Mouse (Mus musculus) granulocyte monocyte progenitor cell, adult 5-6 weeks (primary cell): ENCODE results near the gene Serinc2. TPM values are rescaled to one million over a fixed set of nuclear protein-coding genes. Genes with fewer than 3 reads are reported as not detected.

ENCODE experiments used
- ATAC-seq: replicated peaks from 2 replicates; pipeline ENCODE4 v1.8.0; 2016; ENCODE audit warnings: mild to moderate bottlenecking, moderate TSS enrichment, inconsistent platforms; ENCODE audit not compliant: poor library complexity, severe bottlenecking
- total RNA-seq, 2 experiments: library from RNA; stranded (forward) in 1 of 2; stranded (reverse) in 1 of 2; fragments of 200-712, 200-1000 nt in 1 of 2; fragments of >200 nt in 1 of 2; fragmentation: Nextera tagmentation in 1 of 2; gene quantifications; 2 replicates each; pipeline ENCODE4 v1.2.3; 2014 to 2017

Gene Serinc2
- total RNA-seq, 2 experiments from 2014 or later, result not detected

DNA sequence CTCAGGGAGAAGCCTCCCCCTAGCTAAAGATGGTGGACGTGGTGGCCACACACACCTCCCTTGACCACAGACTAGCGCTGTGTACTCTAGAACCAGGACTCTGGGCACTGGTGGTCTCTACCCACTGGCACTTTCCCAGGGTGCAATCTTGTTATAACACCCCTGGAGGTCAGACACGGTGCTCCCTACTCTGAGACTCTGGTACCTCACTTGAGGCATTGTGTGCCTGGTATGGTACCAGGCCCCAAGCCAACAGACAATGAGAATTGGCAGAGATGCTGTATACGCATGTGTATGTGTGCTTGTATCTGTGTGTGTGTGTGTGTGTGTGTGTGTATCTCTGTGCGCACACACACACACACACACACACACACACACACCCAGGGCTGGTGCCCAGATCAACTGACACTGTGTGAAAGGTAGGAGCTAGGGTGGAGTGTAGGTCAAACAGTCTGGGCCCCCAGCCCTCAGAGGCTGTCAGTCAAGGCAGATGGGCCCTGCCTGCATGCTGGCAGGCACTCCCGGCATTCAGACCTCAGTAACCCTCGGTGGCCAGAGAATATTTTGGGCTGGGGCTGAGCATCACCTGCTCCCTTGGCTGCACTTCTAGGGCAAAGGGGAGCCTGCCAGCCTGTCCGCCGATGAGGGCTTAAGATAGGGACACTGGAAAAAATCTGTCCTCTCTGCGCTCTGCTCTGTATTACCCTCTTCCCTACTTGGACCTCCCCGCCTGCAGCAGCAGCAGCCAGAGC is 20.0 kb upstream of the Serinc2 start:
- no peak for ATAC-seq

DNA sequence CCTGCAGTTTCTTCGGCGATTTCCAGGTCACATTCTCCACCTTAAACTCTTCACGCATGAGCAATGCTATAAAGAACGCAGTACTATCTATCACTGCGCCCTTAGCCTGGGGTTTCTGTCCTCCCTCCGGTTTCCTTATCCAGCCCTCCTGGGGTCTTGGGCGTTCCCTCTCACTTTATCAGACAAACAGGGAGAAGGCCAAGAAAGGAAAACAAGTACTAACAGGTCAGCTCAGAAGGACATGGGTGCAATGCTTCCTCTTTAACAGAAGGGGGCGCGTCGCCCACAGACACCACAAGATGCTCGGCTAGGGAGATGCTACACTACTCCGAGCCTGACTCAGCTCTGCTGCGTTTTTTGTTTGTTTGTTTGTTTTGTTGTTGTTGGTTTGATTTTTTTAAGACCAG is 18.1 kb upstream of the Serinc2 start:
- ATAC-seq, result peak; percentile 66

DNA sequence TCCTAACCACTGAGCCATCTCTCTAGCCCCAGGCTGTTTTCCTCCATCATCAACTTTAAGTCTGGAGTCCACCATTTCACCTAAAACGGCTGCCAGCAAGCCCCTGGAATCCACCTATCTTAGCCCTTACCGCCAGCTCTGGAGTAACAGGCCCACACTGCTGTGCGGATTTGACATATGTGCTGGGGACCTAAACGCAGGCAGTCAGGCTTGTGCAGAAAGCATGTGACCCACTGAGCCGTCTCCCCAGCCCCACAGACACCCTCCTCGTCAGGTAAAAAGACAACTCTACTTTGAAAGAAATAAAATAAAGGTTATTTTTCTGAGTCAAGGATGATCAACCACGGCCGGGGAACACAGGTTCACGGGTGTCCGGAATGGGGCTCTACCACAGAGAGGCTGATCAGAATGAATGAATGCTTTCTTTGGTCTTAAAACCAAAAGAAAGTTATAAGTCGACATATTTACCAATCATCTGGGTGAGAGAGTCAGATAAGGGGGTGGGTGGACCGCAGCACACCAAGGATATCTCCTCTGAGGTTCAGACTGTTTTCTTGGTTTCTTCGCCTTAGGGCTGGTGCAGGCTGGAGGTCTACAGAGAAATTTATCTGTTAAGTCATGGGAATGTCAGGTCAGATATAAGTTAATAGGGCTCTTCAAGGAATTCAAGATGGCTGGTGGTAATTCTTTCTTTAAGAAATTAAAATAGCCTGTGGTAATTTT is 17.4 kb upstream of the Serinc2 start:
- no peak for ATAC-seq

DNA sequence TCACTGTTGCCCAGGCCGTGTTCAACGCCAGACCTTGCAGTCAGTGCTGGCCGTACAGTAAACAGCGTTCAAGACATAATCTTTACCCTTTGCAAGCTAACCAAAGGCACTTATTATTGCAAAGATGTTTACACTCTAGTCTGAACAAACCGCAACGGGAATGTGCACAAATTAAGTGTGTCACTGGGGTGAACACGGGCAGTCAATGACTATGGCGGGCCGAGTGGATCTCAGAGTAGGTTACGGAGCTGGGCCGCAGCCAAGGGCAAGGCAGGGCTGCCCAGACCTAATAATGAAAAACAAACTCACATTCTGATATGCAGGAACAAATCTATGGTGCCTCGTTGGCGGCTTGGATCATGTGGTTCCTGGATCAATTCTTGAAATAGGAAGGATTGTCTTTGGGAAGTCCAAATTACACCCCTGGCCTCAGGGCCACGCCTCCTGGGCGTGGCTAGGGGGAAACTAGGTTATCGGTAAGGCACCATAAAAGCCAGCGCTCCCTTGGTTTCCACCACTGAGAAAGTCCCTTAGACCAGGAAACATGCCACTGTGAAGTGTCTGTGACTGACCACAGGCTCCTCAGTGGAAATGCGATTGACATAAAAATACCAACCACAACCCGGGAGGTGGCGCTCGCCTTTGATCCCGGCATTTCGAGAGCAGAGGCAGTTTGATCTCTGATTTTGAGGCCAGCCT is 16.2 kb upstream of the Serinc2 start:
- ATAC-seq, result peak; percentile 19

DNA sequence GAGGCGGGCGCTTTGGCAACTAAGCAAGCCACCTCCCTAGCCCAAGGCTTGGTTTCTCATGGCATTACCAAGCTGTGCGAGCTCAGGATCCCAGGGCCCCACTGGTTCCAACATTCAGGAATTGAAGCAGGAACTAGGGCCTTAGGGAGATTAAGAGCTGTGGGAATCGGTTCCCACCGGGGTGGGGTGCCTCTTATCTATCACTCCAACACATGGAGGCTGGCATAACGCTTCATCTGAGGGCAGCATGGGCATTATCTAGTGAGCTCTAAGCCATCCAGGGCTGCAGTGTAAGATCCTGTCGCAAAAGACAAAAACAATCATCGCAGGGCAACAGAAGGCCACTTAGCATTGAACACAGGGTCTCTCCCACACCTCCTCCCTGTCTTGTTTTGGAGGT is 15.5 kb upstream of the Serinc2 start:
- no peak for ATAC-seq

DNA sequence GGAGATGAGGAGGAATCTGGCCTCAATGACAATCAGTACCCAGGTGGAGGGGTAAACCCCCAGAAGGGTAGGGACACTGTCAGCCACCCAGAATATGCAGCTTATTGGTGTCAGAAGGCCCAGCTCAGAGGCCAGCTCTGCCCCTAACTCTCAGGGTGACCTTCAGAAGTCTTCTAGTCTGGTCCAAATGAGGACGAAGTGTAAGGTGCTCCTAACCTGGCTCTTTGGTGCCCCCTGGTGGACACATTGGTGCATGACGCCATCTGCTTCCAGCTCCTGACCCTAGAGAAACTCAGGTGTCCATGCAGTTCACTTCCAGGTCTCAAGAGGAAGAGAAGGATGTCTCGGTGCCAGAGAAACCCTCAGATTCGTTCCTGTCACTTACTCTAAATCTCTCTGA is 13.3 kb upstream of the Serinc2 start:
- ATAC-seq, result peak; percentile 73

DNA sequence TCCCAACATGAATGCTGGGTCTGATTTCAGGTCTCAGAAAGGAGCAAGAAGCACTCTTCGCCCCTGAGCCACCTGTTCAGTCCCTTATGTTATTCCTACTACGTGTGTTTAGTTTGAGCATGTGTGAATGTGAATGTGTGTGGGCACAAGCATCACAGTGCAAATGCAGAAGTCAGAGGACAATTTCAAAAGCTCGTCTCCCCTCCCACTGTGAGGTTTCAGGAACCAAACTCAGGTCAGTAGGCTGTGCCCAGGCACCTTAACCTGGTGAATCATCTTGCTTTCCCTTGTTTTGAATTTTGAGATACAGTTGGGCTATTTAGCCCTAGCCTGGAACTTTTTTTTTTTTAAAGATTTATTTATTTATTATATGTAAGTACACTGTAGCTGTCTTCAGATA is 10.8 kb upstream of the Serinc2 start:
- peak; percentile 52; the same call in 1 of the 2 replicates for ATAC-seq

DNA sequence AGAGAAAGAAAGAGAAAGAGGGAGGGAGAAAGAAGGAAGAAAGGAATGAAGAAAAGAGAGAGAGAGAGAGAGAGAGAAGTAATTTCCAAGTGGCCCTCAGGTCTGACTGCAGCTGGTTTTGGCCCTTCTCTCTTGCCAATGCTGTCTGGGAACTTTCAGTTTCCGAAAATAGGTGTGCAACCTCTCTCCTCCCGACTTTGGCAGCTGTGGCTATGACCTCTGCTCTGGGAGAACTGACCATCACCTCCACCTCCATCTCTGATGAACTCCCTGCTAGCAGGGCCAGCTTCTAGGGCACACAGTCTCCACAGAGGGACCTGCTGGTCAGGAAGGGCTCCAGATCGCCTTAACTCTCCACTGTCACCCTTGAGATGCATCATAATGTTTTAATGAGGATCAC is 7.5 kb upstream of the Serinc2 start:
- ATAC-seq, result no peak

DNA sequence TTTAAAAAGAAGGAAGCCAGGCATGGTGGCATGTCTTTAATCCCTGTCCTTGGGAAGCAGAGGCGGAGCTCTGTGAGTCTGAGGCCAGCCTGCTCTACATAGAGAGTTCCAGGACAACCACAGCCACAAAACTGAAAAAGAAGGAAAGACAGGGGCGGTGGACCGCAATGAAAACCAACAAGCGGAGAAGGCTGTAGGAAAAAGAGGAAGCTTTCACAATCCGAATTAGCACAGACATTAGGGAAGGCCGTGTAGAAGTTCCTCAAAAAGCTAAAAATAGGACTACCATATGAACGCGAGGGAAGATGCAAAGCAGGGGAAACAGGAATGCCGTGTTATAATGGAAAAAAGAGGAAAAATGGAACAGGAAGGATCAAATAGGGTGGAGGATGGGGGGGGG is 4.8 kb upstream of the Serinc2 start:
- peak; percentile 88 for ATAC-seq

DNA sequence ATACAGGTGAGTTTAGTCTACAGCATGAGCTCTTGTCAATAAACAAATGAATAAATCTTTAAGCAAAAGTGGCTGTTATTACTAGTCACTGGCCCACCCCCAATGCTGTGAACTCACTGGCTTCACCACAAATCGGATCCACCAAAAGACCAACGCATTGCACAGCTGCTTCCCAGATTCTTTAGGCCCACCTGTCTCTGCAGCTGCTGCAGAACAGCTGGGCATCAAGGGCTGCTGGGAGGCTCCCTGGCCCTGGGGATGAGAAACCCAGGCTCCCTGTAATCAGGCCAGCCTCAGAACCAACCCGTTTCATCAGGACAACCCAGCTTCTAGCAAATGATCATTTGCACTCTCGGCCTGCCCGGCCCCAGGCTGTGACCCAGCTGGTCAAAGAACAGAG is 3.9 kb upstream of the Serinc2 start:
- no peak for ATAC-seq

DNA sequence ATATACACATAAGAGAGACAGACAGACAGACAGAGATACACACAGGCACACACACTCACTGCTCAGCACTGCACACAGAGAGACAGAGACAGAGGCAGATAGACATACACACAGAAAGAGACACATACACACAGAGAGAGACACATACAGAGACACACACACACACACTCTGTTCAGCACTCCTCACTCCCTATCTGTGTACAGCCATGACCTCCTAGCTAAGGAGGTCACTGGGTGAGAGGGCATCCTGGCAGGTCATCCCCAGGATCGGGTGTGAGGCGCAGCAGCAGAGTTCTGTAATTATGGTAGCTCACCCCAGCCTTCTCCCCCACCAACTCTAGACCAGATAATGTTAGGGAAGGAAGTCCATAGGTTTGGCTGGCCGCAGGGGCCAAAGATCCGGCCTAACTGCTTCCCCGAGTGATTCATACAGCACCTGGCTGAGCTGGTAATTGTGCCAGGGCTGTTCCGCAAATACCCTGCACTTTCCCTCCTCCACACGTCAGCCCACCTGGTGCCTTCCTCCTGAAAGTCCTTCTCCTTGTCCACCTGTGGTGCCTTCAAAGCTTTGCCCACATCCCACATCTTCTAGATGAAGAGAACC is 2.3 kb downstream of the Serinc2 start:
- peak; percentile 38 for ATAC-seq

DNA sequence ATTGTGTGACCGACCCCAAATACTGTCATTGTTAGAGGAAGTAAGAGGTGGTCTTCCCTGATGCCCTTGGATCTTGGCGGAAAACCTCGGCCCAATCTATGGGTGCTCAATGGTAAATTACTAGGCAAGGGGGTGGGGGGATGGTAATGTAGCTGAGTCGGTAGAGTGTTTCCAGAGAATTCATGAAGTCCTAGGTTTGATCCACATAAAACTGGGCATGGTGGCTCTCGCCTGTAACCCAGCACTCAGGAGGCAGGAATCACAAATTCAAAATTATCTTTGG is 3.2 kb downstream of the Serinc2 start:
- no peak for ATAC-seq

DNA sequence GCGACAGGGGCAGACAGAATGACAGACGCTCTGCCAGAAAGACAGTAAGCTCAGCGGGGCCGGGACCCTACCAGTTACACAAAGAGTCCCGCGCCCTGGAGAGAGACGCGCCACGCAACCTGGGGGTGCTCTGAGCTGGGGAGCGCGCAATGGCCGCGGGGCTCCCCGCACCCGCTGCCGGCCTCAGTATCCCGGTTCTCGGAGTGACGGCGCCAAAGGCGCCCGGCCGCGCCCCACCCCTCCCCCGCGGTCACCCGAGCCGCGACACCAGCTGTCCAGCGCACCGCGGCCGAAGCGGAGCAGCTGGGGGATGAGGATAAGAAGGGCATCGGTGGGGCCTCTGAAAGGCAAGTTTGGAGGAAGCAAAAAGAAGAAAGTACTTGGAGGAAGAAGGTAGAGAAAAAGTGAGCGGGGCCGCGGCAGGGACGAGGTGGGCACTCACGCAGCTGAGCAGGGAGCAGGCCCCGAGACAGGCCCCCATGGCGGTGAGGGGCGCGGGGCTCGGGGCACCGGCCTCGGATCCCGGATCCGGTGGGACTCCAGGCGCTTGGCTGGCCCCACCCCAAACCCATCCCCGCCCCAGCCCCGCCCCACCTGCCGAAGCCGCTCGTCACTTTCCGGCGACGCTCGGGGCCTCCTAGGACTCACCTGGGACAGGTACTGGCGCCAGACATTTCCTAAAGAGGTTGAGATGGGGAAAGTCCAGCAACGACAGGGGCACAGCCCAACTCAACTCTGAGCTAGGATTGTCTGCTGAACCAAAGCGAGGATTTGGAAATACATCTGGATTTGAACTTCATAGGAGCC is 3.8 kb downstream of the Serinc2 start:
- no peak for ATAC-seq

DNA sequence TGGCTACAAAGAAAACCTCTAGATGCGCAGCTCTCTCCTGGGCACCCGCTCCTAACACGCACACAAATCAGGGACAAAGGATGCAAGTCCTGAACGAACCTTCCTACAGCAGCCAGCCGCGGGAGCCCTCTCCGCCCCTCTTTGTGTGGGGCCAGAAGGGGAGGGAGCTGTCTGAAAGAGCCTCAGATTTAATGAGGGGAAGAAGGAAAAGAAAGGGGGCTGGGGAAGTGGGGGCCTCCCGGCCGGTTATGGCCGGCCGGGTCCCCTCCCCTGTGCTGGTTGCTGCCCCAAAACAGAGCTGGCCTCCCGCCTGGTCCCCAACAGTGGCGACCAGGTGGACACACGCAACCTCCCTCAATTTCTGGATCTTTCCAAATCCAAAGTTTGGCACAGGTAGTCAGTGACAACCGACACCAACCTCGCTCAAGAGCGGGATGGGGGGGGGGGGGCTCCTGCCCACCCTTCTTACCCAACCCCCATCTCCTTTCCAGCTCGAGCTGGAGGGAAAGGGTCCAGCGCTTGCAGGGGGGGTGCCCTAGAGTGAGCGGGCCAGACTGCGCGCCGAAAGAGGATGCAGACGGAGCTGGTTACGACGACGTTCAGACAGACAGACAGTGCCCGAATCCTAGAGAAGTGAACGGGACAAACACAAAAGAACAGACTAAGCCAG is 4.5 kb downstream of the Serinc2 start:
- no peak for ATAC-seq

DNA sequence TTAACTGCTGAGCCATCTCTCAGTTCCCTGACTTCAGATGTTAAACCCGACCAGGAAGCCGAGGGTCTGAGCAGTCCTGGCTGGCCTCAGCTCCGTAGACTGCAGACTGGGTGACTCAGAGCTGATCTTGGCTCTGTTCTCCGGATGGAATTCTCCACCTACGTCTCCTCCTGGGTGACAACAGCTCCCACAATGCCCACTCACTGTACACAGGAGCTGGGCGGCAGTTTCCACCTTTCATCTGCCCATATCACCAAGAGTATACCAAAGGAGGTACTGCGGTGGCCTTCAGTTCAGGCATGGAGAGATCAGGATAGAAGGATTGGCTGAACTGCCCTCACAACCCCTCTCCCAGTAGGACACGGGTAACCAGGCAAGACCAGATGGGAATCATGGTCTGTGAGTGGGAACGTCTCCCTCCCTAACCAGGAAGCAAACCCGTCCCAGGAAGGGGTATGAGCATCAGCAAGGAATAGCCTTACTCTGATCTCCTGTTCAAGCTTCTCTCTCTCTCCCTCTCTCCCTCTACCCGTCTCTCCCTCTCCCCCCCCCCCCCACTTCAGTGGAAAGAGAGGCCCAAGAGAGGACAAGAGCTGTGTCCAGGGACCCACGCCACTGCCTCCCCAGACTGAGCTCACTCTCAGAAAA is 5.2 kb downstream of the Serinc2 start:
- no peak for ATAC-seq

DNA sequence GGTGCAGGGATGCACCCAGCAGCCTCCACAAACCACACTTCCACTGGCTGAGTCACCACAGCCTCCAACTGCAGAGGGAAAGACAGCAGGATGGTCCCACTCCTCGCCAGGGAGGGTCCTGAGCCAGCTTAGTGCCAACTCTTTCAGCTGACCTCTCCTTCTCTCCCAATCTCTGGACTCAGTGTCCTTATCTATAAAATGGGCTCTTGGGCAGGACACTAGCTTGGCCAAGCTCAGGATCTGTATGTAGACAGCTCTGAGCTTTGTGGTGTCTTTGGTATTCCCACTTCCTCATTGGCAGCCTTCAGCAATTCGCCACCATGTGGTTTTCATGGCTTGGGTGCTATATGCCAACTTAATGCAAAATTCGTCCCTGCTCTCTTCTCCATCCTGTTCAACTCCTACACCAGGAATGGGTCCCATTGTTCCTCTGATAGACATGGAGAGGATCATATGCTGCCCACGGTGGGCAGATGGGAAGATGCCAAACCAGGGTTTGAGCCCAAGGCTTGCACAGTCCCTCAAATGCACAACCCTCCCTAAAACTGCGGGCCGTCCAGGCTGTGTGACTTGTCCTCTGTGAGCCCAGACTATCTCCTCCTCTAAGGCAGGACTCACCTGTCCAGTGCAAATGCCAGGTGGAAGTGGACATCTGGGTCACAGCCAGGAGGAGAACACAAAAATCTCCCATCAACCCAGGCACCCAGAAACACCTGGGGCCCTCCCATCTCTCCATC is 8.2 kb downstream of the Serinc2 start:
- peak; percentile 63 for ATAC-seq

DNA sequence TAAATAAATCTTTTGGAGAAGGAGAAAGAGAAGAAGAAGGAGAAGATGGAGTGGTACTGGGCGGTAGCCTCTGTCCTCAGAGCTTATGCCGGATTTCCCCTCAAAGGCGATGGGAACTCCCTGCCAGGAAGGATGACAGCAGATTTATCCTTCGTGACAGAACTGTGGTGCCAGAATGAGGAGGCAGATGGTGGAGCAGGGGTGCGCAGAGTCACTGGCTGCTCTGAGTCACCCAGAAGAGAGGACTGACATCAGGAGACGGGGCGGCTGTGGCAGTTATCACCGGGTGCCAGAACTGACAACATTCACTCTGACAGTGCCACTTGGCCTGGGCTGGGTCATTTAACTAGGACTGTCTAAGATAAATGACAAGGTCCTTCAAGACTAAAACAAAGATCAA is 8.9 kb downstream of the Serinc2 start:
- no peak for ATAC-seq

DNA sequence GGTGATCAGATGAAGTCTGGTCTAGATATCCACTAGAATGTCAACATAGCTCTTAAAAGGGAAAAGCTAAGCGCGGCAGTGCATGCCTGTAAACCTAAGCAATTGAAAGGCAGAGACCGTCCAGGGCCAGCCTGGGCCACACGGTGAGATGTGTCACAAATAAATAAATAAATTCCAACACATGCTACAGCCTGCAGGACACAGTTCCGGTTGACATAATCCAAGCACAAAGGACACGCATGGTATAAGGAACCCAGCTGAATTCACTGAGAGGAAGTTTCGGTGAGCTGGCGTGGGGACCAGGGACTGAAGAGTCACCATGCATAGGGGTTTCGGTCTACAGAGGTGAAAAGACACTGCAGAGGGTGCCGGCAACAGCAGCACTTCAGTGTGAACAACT is 10.3 kb downstream of the Serinc2 start:
- no peak for ATAC-seq

DNA sequence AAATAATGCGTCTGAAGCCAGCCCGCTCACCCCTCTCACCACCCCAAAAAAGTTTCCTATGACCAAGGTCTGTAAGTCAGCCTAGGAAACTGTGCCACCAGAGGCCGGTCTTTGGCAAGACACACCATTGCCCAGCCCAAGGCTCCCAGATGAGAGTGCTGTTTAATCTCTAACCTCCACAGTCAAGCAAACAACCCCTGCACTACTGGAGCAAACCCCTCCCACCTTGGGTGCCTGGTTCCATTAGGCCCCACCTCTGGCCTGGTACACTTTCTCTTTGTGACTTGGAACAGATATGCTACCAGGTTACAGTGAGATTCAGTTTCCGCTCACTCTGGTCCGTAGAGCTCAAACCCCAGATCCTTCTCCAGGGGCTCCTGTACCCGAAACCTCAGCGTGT is 11.9 kb downstream of the Serinc2 start:
- no peak for ATAC-seq
